Mouse (Mus musculus) ES-Bruce4 (cell line): ENCODE data around the gene Olfr1413. TPM values are rescaled to one million over a fixed set of nuclear protein-coding genes. Genes with fewer than 3 reads are reported as not detected.

ENCODE experiments used
- H3K27ac ChIP-seq: 2 replicates; pipeline ENCODE4 v1.5.1; 2012; ENCODE audit warnings: low read length, inconsistent platforms; ENCODE audit not compliant: insufficient read depth
- H3K27me3 ChIP-seq: 2 replicates; pipeline ENCODE4 v1.6.1; 2012; ENCODE audit warnings: mild to moderate bottlenecking, low read length, inconsistent platforms; ENCODE audit not compliant: control insufficient read depth, poor library complexity, insufficient read depth, severe bottlenecking
- H3K36me3 ChIP-seq: 2 replicates; pipeline ENCODE4 v1.6.1; 2012; ENCODE audit warnings: inconsistent platforms, mild to moderate bottlenecking, low read length, moderate library complexity; ENCODE audit not compliant: control insufficient read depth, poor library complexity, insufficient read depth, severe bottlenecking
- H3K4me1 ChIP-seq: one replicate; pipeline ENCODE4 v1.8.1; 2011; ENCODE audit warnings: low read length; ENCODE audit not compliant: control insufficient read depth, insufficient read depth
- H3K4me3 ChIP-seq: 2 replicates; pipeline ENCODE4 v1.5.1; 2011; ENCODE audit warnings: low read depth, mild to moderate bottlenecking, low read length
- H3K9ac ChIP-seq: 2 replicates; pipeline ENCODE4 v1.6.1; 2012; ENCODE audit warnings: low read depth, mild to moderate bottlenecking, inconsistent platforms; ENCODE audit not compliant: poor library complexity, severe bottlenecking
- H3K9me3 ChIP-seq: replicated peaks from 2 replicates; pipeline ENCODE4 v1.6.1; 2012; ENCODE audit warnings: mild to moderate bottlenecking, low read length, inconsistent platforms; ENCODE audit not compliant: control insufficient read depth, poor library complexity, insufficient read depth, severe bottlenecking
- CTCF ChIP-seq: IDR thresholded peaks from one replicate; pipeline ENCODE4 v1.8.1; 2011; ENCODE audit warnings: low read depth, low read length
- EP300 ChIP-seq: IDR thresholded peaks from 2 replicates; pipeline ENCODE4 v1.6.1; 2011; ENCODE audit warnings: low read depth, low read length; ENCODE audit not compliant: insufficient read depth
- POLR2A ChIP-seq: IDR thresholded peaks from one replicate; pipeline ENCODE4 v1.8.1; 2011; ENCODE audit warnings: low read length; ENCODE audit not compliant: insufficient read depth
- polyA plus RNA-seq: library from polyadenylated mRNA; stranded (reverse); fragments of >200 nt; gene quantifications from 2 replicates; pipeline ENCODE4 v1.2.4, GENCODE M21; 2011; ENCODE audit warnings: low read depth; ENCODE audit not compliant: missing spikeins, insufficient read depth, insufficient read length

The Olfr1413 gene
- polyA plus RNA-seq, 1 experiment = not detected

DNA sequence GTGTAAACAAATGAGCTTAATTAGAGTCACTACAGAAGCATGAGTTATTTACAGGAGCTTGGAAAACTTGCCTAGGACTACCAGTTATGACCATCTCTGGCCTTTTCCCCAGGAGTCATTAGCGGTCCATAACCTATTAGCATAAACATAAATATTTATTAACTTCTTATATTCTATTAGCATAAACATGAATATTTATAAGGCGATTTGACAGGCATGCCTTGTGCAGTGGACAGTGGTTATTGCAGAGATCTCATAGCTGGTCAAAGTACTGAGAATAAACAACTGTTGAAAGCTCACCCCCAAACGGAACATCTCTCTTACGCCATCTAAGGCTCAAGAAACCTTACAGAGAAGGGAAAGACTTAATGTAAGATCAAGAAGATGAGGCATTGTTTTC is 42.1 kb downstream of the Olfr1413 start:
- Histone ChIP-seq H3K27ac (no peak overlapping the region), H3K9ac (no peak overlapping the region), H3K4me1 (no peaks in the 10 kb centered on the region), H3K9me3 (no peaks in the 10 kb centered on the region), H3K36me3 (no peaks in the 10 kb centered on the region), H3K27me3 (no peaks in the 10 kb centered on the region), H3K4me3 (no peak overlapping the region)
- TF ChIP-seq EP300 (no peak), CTCF (no peak), POLR2A (no peak)

DNA sequence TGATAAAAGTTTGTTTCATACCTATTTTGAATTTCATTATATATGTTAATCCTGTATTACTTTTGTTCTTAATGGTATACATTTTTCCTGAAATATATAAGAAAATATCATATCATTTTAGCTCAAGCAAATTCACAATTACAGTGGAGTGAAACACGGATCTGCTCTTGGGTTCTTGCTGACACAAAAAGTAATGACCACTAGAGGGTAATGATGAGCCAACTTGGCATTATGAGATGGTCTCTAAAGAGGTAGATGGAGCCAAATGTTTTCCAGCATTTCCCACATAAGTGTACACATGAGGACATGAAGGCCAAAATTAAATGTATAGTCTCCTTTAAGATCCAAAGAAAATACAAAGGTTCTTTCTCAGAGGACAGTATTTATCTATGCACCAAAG is 43.4 kb downstream of the Olfr1413 start:
- H3K27me3 ChIP-seq = no peaks in the 10 kb centered on the region
- no peaks in the 10 kb centered on the region for H3K4me1 ChIP-seq
- no peak overlapping the region for H3K27ac ChIP-seq
- no peaks in the 10 kb centered on the region for H3K36me3 ChIP-seq
- H3K4me3 ChIP-seq = no peak overlapping the region
- no peak overlapping the region for H3K9ac ChIP-seq
- TF ChIP-seq POLR2A = no peak
- peak; percentile 1 for TF ChIP-seq CTCF
- TF ChIP-seq EP300 = no peak
- H3K9me3 ChIP-seq = no peaks in the 10 kb centered on the region

DNA sequence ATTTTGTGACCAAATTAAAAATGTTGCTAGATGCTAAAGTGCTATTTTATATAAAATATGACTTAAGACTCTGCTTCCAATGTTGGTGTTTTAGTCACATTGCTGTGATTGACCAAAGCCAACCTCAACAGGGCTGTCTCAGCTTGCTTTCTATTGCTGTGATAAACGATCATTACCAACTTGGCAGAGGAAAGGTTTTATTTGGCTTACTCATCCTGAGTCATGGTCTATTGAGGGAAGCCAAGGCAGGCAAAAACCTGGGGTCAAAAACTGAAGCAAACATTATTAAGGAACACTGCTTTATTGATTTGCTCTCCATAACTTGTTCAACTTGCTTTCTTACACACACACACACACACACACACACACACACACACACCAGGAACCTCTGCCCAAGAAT is 44.9 kb downstream of the Olfr1413 start:
- TF ChIP-seq POLR2A (no peak), EP300 (no peak), CTCF (no peak)
- Histone ChIP-seq H3K9me3 (no peaks in the 10 kb centered on the region), H3K27ac (no peak overlapping the region), H3K4me1 (no peaks in the 10 kb centered on the region), H3K27me3 (no peaks in the 10 kb centered on the region), H3K9ac (no peak overlapping the region), H3K36me3 (no peaks in the 10 kb centered on the region), H3K4me3 (no peak overlapping the region)

DNA sequence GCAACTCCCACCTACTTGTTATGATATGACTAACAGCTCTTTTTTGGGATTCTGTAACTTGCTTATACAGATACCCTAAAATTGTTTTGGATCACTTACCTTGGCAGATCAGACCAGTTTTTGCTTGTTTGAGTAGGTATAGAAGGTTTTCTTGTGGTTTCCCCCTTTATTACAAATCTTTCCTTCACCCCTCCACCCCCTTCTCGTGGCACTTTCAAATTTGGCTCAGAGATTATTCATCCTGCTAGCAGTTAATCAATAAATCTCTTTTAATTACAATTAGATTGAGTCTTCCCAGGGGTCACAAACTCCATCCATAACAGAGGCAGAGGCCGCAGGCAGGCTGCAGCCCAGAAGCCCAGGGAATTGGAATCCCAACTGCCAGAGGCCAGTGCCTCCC is 46.4 kb downstream of the Olfr1413 start, which contains the start of gene Olfr12:
TSS of gene Olfr12 (plus strand) at position 301 of the 400 bp plus-strand sequence.
- Histone ChIP-seq H3K27me3 (no peaks in the 10 kb centered on the region), H3K4me1 (no peaks in the 10 kb centered on the region), H3K27ac (no peak within 1 kb of the TSS), H3K9ac (no peak within 1 kb of the TSS), H3K4me3 (no peak within 1 kb of the TSS), H3K36me3 (no peaks in the 10 kb centered on the region), H3K9me3 (no peaks in the 10 kb centered on the region)
- TF ChIP-seq EP300 = no peak
- no peak for TF ChIP-seq CTCF
- TF ChIP-seq POLR2A = no peak

DNA sequence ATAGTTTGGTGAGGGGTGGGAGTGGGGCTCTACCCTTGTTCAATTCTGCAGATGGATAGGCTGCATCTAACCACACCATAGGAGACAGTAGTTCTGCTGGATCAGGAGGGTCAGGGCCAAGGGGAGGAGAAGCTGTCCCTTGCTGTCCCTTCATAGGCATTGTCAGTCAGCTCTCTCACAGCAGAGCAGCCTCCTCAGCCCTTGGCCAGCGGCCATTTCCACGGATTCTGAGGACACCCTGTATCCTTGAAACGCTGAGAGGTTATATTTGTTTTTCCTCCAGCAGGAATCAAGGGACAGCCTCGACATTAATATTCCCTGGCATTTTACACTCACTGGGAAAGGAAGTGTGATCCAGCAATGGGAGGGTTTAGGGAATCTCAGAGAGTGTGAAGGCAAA is 47.2 kb downstream of the Olfr1413 start:
- no peaks in the 10 kb centered on the region for H3K27me3 ChIP-seq
- H3K9me3 ChIP-seq = no peaks in the 10 kb centered on the region
- TF ChIP-seq POLR2A (no peak), CTCF (no peak), EP300 (no peak)
- H3K9ac ChIP-seq = no peak overlapping the region
- no peak overlapping the region for H3K4me3 ChIP-seq
- no peak overlapping the region for H3K27ac ChIP-seq
- H3K36me3 ChIP-seq = no peaks in the 10 kb centered on the region
- H3K4me1 ChIP-seq = no peaks in the 10 kb centered on the region

Other genes with a start within 250 kb of the Olfr1413 start
- gene Ndufa10, start 97.5 kb upstream of the Olfr1413 start, polyA plus RNA-seq = 187 and 210 TPM in 2 replicates
- gene Olfr1416, start 86.2 kb upstream of the Olfr1413 start, polyA plus RNA-seq = not detected in 2 replicates
- not detected in 2 replicates for gene Olfr1415, start 75.2 kb upstream of the Olfr1413 start, polyA plus RNA-seq
- not detected in 2 replicates for gene Olfr1414, start 52.7 kb upstream of the Olfr1413 start, polyA plus RNA-seq
- gene Olfr1412, start 14.5 kb downstream of the Olfr1413 start, polyA plus RNA-seq = not detected in 2 replicates
- gene Olfr1411, start 23.1 kb downstream of the Olfr1413 start, polyA plus RNA-seq = not detected in 2 replicates
- gene Olfr1410, start 34.5 kb downstream of the Olfr1413 start, polyA plus RNA-seq = not detected in 2 replicates
- not detected in 2 replicates for gene Olfr12, start 46.5 kb downstream of the Olfr1413 start, polyA plus RNA-seq
- gene Cops9, start 70.7 kb downstream of the Olfr1413 start, polyA plus RNA-seq = 107 and 119 TPM in 2 replicates
- not detected in 2 replicates for gene Otos, start 77.5 kb downstream of the Olfr1413 start, polyA plus RNA-seq